Mouse (Mus musculus): ENCODE measurements around the gene Mapk8ip2. TPM values are rescaled to one million over a fixed set of nuclear protein-coding genes. Genes with fewer than 3 reads are reported as not detected.
A peak's percentile ranks its signal among the peaks of the same experiment; 100 is the strongest.
"Not testable (repeated sequence)": the region's sequence is repeated elsewhere in the genome, so short reads cannot be mapped to it uniquely, and the experiment has no call there.

Mapk8ip2 gene
- total RNA-seq (2021), result 8.0 and 9.1 TPM in 2 replicates
- long read RNA-seq, experiment 1, full-length matches to known transcripts, result 10 of 12 reads
- long read RNA-seq, experiment 1, partial matches to known transcripts, result 0 of 12 reads
- long read RNA-seq, experiment 1, other reads (novel, unspliced or antisense), result 2 of 12 reads
- long read RNA-seq, experiment 2, full-length matches to known transcripts, result 4 of 8 reads
- long read RNA-seq, experiment 2, partial matches to known transcripts, result 4 of 8 reads
- long read RNA-seq, experiment 2, other reads (novel, unspliced or antisense), result 0 of 8 reads

GRCm38 (mm10) chr15:89453865-89454478 lies at the start of gene Mapk8ip2:
TSS of gene Mapk8ip2 (plus strand) at chr15:89453913.
- peak; percentile 51 for DNase-seq

GRCm38 (mm10) chr15:89404831-89405623 lies 48.7 kb upstream of the Mapk8ip2 start:
- no peak for DNase-seq

GRCm38 (mm10) chr15:89406691-89407090 lies 47.0 kb upstream of the Mapk8ip2 start:
- no peak for DNase-seq

- DNase-seq, result no peak
Observed at GRCm38 (mm10) chr15:89410118-89410517, 43.6 kb upstream of the Mapk8ip2 start, which contains the start of gene Syce3. TSS of gene Syce3 (minus strand) at chr15:89410503.

- no peak for DNase-seq
Observed at GRCm38 (mm10) chr15:89415282-89415681, 38.4 kb upstream of the Mapk8ip2 start.

- no peak for DNase-seq
Observed at GRCm38 (mm10) chr15:89421938-89422337, 31.8 kb upstream of the Mapk8ip2 start.

- DNase-seq, result no peak
Observed at GRCm38 (mm10) chr15:89424621-89425020, 29.1 kb upstream of the Mapk8ip2 start.

- peak; percentile 68 for DNase-seq
Observed at GRCm38 (mm10) chr15:89425711-89426121, 28.0 kb upstream of the Mapk8ip2 start, which contains the start of gene Cpt1b. TSS of gene Cpt1b (minus strand) at chr15:89425863.

GRCm38 (mm10) chr15:89426716-89427115 lies 27.0 kb upstream of the Mapk8ip2 start:
- peak; percentile 46 for DNase-seq

- DNase-seq, result no peak
Observed at GRCm38 (mm10) chr15:89428136-89428790, 25.4 kb upstream of the Mapk8ip2 start.

- no peak for DNase-seq
Observed at GRCm38 (mm10) chr15:89428821-89429351, 24.8 kb upstream of the Mapk8ip2 start.

GRCm38 (mm10) chr15:89429352-89430221 lies 24.1 kb upstream of the Mapk8ip2 start, which contains the start of the genes C730034F03Rik, Gm44502 and Chkb:
TSS of gene C730034F03Rik (plus strand) at chr15:89429589.
TSS of gene Gm44502 (minus strand) at chr15:89429696.
TSS of gene Chkb (minus strand) at chr15:89429908.
- DNase-seq, result peak; percentile 97

GRCm38 (mm10) chr15:89430341-89430740 lies 23.4 kb upstream of the Mapk8ip2 start:
- DNase-seq, result no peak

GRCm38 (mm10) chr15:89430771-89431170 lies 22.9 kb upstream of the Mapk8ip2 start:
- DNase-seq, result not testable (repeated sequence)

- no peak for DNase-seq
Observed at GRCm38 (mm10) chr15:89431271-89431670, 22.4 kb upstream of the Mapk8ip2 start.

- no peak for DNase-seq
Observed at GRCm38 (mm10) chr15:89431806-89432205, 21.9 kb upstream of the Mapk8ip2 start.

GRCm38 (mm10) chr15:89432946-89433345 lies 20.8 kb upstream of the Mapk8ip2 start:
- no peak for DNase-seq

- no peak for DNase-seq
Observed at GRCm38 (mm10) chr15:89434136-89434535, 19.6 kb upstream of the Mapk8ip2 start.

GRCm38 (mm10) chr15:89435878-89436277 lies 17.8 kb upstream of the Mapk8ip2 start:
- no peak for DNase-seq

- no peak for DNase-seq
Observed at GRCm38 (mm10) chr15:89442486-89443070, 11.1 kb upstream of the Mapk8ip2 start.

Data from adrenal gland, postnatal 14 days (tissue).